Mouse (Mus musculus): ENCODE results near the gene Laptm4a.

DNA sequence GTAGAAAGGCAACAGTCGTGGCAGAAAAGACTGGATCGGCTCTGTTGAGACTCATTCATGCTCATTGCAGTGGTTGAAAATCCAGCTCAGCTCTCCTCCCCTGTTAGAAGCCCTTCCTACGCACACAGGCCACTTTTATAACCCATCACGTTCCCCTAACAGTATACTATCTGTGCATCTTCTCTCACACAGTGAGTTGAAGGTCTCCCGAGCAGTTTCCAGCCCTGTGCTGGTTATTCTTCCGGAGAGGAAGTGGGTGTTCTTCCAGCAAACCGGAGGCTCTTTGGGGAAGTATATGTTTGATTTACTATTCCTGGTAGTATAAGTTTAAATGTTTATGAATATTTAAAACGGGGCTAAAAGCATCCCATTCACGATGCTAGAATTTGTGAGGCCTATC lies 25.7 kb downstream of the Laptm4a start:
- TF ChIP-seq CTCF (IDR thresholded peaks at IDR 0.05; ENCODE audit: low read depth, low read length), result no peak
- no peak for TF ChIP-seq POLR2A (IDR thresholded peaks at IDR 0.05; ENCODE audit: extremely low read depth, insufficient read depth, low read length)
